Mouse (Mus musculus): ENCODE measurements at regions not wholly inside any gene's neighbourhood (a gene's known extent, or its start where the extent isn't known, plus 50 kb on each side); places are given as distances from the start of the nearest gene placed in this dataset.

DNA sequence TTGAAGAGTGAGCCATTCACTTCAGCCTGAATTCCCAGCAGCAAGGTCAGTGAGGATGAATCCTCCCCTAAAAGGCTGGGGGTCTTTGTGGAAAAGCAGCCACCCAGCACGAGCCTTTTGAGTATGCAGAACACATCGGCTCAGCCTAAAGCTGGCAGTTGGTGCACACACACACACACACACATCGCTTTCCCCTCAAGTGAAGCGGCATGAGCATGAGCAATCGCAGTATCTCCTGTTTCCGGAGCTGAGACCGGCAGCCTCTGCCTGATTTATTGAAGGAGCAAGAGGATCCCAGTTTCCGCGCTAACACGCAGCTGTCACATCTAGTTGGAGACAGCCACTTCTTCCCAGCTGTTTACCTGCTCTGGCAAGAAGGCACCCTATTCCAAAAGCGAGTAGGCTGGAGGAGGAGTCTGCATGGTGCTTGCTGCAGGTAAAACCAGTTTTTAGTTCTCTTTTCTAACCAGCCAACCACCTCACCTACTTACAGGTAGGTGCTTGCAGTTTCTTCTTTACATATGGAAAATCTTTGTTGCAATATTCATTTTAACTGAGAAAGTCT lies 962.9 kb downstream of the Fam181b start:
- peak; percentile 91 for ATAC-seq (ENCODE audit: low read depth)
- H3K9ac ChIP-seq (replicated peaks; ENCODE audit: low read depth, low read length), result peak overlapping the region; percentile 25; the same call in 1 of the 2 replicates
- H3K9me3 ChIP-seq (ENCODE audit: control insufficient read depth, low read length), result no peaks in the 10 kb centered on the region
- H3K4me3 ChIP-seq (ENCODE audit: low read depth, low read length), result peak overlapping the region; percentile 18
- no peaks in the 10 kb centered on the region for H3K4me1 ChIP-seq (ENCODE audit: control insufficient read depth, insufficient read depth, low read length)
- WGBS, result 4% methylated on average over 11 of the region's 11 CpGs
- H3K4me2 ChIP-seq (ENCODE audit: low read depth, low read length), result peak overlapping the region; percentile 47
- H3K27me3 ChIP-seq (ENCODE audit: control insufficient read depth, insufficient read depth, low read length), result no peaks in the 10 kb centered on the region
- no peak overlapping the region for H3K27ac ChIP-seq (ENCODE audit: low read depth, low read length)
- H3K36me3 ChIP-seq (ENCODE audit: control insufficient read depth, insufficient read depth, low read length), result no peaks in the 10 kb centered on the region

DNA sequence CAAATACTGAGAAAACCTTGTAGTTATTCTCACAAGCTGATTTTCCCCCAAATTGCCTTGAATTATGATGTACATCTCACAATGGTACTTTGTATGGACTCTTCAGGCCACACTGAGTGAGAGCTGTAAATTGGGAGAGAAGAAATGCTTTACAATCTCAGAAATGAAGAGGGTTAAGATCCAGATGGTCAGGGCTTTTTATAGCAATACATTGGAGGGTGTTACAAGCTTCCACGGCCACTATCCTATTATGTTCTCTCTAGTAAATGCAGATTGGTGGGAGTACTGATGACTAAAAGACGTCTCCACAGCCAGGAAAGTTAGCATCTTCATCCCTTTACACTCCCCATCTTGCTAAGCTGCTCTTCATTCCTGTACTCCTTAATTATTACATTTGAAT lies 965.8 kb downstream of the Fam181b start:
- Histone ChIP-seq H3K27ac (ENCODE audit: low read depth, low read length) (no peak overlapping the region), H3K4me2 (ENCODE audit: low read depth, low read length) (no peak overlapping the region), H3K9me3 (ENCODE audit: control insufficient read depth, low read length) (no peaks in the 10 kb centered on the region), H3K36me3 (ENCODE audit: control insufficient read depth, insufficient read depth, low read length) (no peaks in the 10 kb centered on the region), H3K4me3 (ENCODE audit: low read depth, low read length) (no peak overlapping the region), H3K27me3 (ENCODE audit: control insufficient read depth, insufficient read depth, low read length) (no peaks in the 10 kb centered on the region), H3K9ac (replicated peaks; ENCODE audit: low read depth, low read length) (no peak overlapping the region), H3K4me1 (ENCODE audit: control insufficient read depth, insufficient read depth, low read length) (no peaks in the 10 kb centered on the region)
- 43% methylated on average over 2 of the region's 2 CpGs for WGBS
- ATAC-seq (ENCODE audit: low read depth), result no peak

DNA sequence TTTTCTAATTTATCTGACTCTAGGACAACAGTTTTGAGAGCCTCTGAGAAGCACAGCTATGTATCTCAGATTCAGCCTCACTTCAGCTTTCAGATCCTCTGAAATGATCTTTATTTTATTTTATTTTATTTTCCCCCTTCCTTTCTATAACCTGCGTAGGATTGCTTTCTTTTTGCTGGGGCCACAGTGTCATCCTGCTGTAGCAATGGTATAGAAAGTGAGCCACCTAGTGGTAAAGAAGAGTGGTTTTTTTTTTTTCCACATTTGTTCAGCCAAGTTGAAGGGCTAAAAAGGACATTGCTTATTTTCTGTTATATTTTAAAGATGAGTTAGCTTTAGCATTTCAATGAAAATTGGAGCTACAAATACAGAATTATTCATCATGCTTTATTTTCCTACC lies 966.4 kb downstream of the Fam181b start:
- Histone ChIP-seq H3K4me2 (ENCODE audit: low read depth, low read length) (0 out of 2 replicates have a peak overlapping the region, but pooled peaks have one; percentile 1), H3K4me1 (ENCODE audit: control insufficient read depth, insufficient read depth, low read length) (no peaks in the 10 kb centered on the region), H3K4me3 (ENCODE audit: low read depth, low read length) (no peak overlapping the region), H3K36me3 (ENCODE audit: control insufficient read depth, insufficient read depth, low read length) (no peaks in the 10 kb centered on the region), H3K27ac (ENCODE audit: low read depth, low read length) (no peak overlapping the region), H3K9ac (replicated peaks; ENCODE audit: low read depth, low read length) (no peak overlapping the region), H3K9me3 (ENCODE audit: control insufficient read depth, low read length) (no peaks in the 10 kb centered on the region), H3K27me3 (ENCODE audit: control insufficient read depth, insufficient read depth, low read length) (no peaks in the 10 kb centered on the region)
- no peak for ATAC-seq (ENCODE audit: low read depth)
- WGBS, result 19% methylated on average over 1 of the region's 1 CpGs

- WGBS, result 76% methylated on average over 3 of the region's 3 CpGs
- Histone ChIP-seq H3K4me2 (ENCODE audit: low read depth, low read length) (no peak overlapping the region), H3K27ac (ENCODE audit: low read depth, low read length) (no peak overlapping the region), H3K9ac (replicated peaks; ENCODE audit: low read depth, low read length) (no peak overlapping the region), H3K9me3 (ENCODE audit: control insufficient read depth, low read length) (no peaks in the 10 kb centered on the region), H3K27me3 (ENCODE audit: control insufficient read depth, insufficient read depth, low read length) (no peaks in the 10 kb centered on the region), H3K4me3 (ENCODE audit: low read depth, low read length) (no peak overlapping the region), H3K4me1 (ENCODE audit: control insufficient read depth, insufficient read depth, low read length) (no peaks in the 10 kb centered on the region), H3K36me3 (ENCODE audit: control insufficient read depth, insufficient read depth, low read length) (no peaks in the 10 kb centered on the region)
- ATAC-seq (ENCODE audit: low read depth), result no peak
These were observed 982.3 kb downstream of the Fam181b start for GRCm38 (mm10) chr7:94061814-94062545.

Data from neural tube, embryonic 14.5 days (tissue).